Mouse (Mus musculus): ENCODE results near the gene Psmf1.

GRCm38 (mm10) chr2:151742850-151743679, 921 bp downstream of the Psmf1 start:
- TF ChIP-seq CTCF (IDR thresholded peaks at IDR 0.05; ENCODE audit: borderline replicate concordance, insufficient read depth, low read depth, low read length) (no peak), POLR2A (IDR thresholded peaks at IDR 0.05; ENCODE audit: borderline replicate concordance, insufficient read depth, low read length) (no peak)
